Mouse (Mus musculus) embryonic fibroblast, embryonic 13.5 days (primary cell): ENCODE results near the gene Fbxo21.

Experiments used
- CTCF ChIP-seq: IDR thresholded peaks from 2 replicates; pipeline ENCODE4 v1.5.1; 2011; ENCODE audit warnings: mild to moderate bottlenecking, control low read depth, low read length, moderate library complexity, borderline replicate concordance; ENCODE audit not compliant: insufficient read depth
- POLR2A ChIP-seq: IDR thresholded peaks from 2 replicates; pipeline ENCODE4 v1.6.1; 2011; ENCODE audit warnings: low read depth, mild to moderate bottlenecking, control low read depth, low read length, moderate library complexity

GRCm38 (mm10) chr5:117995372-117995901 is 18.9 kb downstream of the Fbxo21 start:
- TF ChIP-seq CTCF = no peak
- TF ChIP-seq POLR2A = no peak
